Mouse (Mus musculus): Measurements from ENCODE around the gene Zdhhc8.

Zdhhc8 gene

GRCm38 (mm10) chr16:18194208-18194985 is 40.5 kb downstream of the Zdhhc8 start:
- DNase-seq: no peak

GRCm38 (mm10) chr16:18191006-18191405 is 43.9 kb downstream of the Zdhhc8 start:
- DNase-seq: no peak

GRCm38 (mm10) chr16:18187221-18187620 is 47.7 kb downstream of the Zdhhc8 start:
- DNase-seq: no peak

GRCm38 (mm10) chr16:18186798-18187197 is 48.1 kb downstream of the Zdhhc8 start:
- DNase-seq: no peak

- no peak for DNase-seq
These were observed 49.1 kb downstream of the Zdhhc8 start for GRCm38 (mm10) chr16:18185715-18186449.

- DNase-seq: no peak
These were observed 52.2 kb downstream of the Zdhhc8 start for GRCm38 (mm10) chr16:18182766-18183165.

- DNase-seq: no peak
These were observed 53.5 kb downstream of the Zdhhc8 start for GRCm38 (mm10) chr16:18181398-18181797.

GRCm38 (mm10) chr16:18179591-18179990 is 55.3 kb downstream of the Zdhhc8 start:
- no peak for DNase-seq

- DNase-seq: no peak
These were observed 58.2 kb downstream of the Zdhhc8 start for GRCm38 (mm10) chr16:18176758-18177157.

GRCm38 (mm10) chr16:18175817-18176541 is 59.0 kb downstream of the Zdhhc8 start:
- DNase-seq: no peak

- DNase-seq: no peak
These were observed 61.1 kb downstream of the Zdhhc8 start for GRCm38 (mm10) chr16:18173788-18174187.

- DNase-seq: no peak
These were observed 61.7 kb downstream of the Zdhhc8 start for GRCm38 (mm10) chr16:18173231-18173630.

GRCm38 (mm10) chr16:18172266-18172855 is 62.6 kb downstream of the Zdhhc8 start:
- DNase-seq: peak; percentile 84
